8 mouse cellular contexts compared by ENCODE assay signal in the genomic region with DNA sequence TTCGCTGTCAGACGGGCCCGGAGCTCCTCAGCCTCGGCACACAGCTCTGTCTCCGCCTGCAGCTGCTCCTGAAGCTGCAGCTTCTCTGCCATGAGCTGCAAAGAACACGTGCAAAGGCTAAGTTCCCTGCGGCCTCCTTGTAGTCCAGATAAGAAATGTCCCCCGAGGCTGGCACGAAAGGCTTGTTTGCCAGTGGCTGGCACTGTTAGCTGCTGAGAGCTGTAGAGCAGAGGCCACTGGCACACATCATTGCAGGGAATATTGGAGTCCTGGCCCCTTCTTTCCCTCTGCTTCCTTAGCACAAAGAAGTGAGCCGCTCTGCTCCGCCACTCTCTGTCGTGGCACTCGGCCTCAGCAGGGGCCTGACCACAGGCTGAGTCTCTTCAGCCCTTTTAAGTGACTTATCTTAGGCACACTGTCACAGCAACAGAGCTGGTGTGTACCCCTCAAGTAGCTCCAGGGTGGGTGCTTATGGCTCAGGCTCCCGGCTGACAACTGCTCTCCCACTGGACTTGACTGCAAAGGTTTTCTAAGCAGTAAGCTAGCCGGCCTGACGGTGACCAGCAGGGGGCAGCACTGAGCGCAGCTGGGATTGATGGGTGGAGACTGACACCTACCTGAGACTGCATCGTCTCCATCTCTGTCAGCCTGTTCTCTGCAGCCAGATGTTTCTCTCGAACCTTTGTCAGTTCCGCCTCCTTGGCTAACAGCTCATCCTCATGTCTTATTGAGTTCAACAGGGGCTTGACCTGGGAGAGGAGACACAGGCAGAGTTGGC. TPM values are rescaled to one million over a fixed set of nuclear protein-coding genes. Genes with fewer than 3 reads are reported as not detected.
DNase-seq lines count a peak whose midpoint lies in the region; ATAC-seq lines count a peak whose summit lies in the region.

No protein-coding gene starts in this region.

- H3K27me3 ChIP-seq in neural tube, embryonic 15.5 days (replicated peaks): no peaks in the 10 kb centered on the region
- H3K27me3 ChIP-seq in intestine, embryonic 14.5 days (replicated peaks; ENCODE audit: control insufficient read depth, insufficient read depth, low read length): no peaks in the 10 kb centered on the region
- no peaks in the 10 kb centered on the region for H3K27me3 ChIP-seq in neural tube, embryonic 11.5 days (ENCODE audit: control insufficient read depth, insufficient read depth, low read length)

- peaks cover 84% of the 10 kb centered on the region for H3K36me3 ChIP-seq in neural tube, embryonic 15.5 days
- H3K36me3 ChIP-seq in intestine, embryonic 14.5 days (ENCODE audit: control insufficient read depth, insufficient read depth, low read length): peaks cover 98% of the 10 kb centered on the region
- peaks cover 24% of the 10 kb centered on the region for H3K36me3 ChIP-seq in neural tube, embryonic 11.5 days (ENCODE audit: control insufficient read depth, insufficient read depth, low read length)

- H3K9me3 ChIP-seq in neural tube, embryonic 15.5 days (replicated peaks): no peaks in the 10 kb centered on the region
- no peaks in the 10 kb centered on the region for H3K9me3 ChIP-seq in intestine, embryonic 14.5 days (ENCODE audit: control insufficient read depth, low read length)
- H3K9me3 ChIP-seq in neural tube, embryonic 11.5 days (ENCODE audit: control insufficient read depth, low read length): no peaks in the 10 kb centered on the region

- DNase-seq in neural tube, embryonic 10.5 days (ENCODE audit: extremely low spot score, low spot score): peak; percentile 86
- peak; percentile 82 to 89 for DNase-seq in cerebellum, adult 18-20 months
- peak; percentile 96 for DNase-seq in intestine, embryonic 14.5 days (ENCODE audit: low spot score)
- peak; percentile 86 for DNase-seq in liver
- peak; percentile 79 for DNase-seq in neural tube, embryonic 11.5 days (ENCODE audit: low spot score)
- peak; percentile 58 to 66 for DNase-seq in thymus, adult 18-20 months

- 70% methylated on average over 20 of the region's 20 CpGs for WGBS in neural tube, embryonic 15.5 days
- 66% methylated on average over 20 of the region's 20 CpGs for WGBS in intestine, embryonic 14.5 days
- WGBS in neural tube, embryonic 11.5 days: 72% methylated on average over 20 of the region's 20 CpGs

- H3K4me3 ChIP-seq in neural tube, embryonic 15.5 days (replicated peaks): no peak overlapping the region
- no peak overlapping the region for H3K4me3 ChIP-seq in intestine, embryonic 14.5 days (ENCODE audit: low read depth, low read length)
- no peak overlapping the region for H3K4me3 ChIP-seq in neural tube, embryonic 11.5 days (ENCODE audit: low read depth, low read length)

- ATAC-seq in neural tube, embryonic 15.5 days (ENCODE audit: low FRiP score): no peak
- peak; percentile 64 for ATAC-seq in frontal cortex, adult (ENCODE audit: low TSS enrichment)
- peak; percentile 39; the same call in 1 of the 2 replicates for ATAC-seq in intestine, embryonic 14.5 days (replicated peaks; ENCODE audit: low FRiP score, low TSS enrichment, low read depth)
- ATAC-seq in neural tube, embryonic 11.5 days (ENCODE audit: insufficient read depth, low FRiP score, low TSS enrichment): no peak

- H3K4me1 ChIP-seq in neural tube, embryonic 15.5 days: no peaks in the 10 kb centered on the region
- no peaks in the 10 kb centered on the region for H3K4me1 ChIP-seq in intestine, embryonic 14.5 days (replicated peaks; ENCODE audit: control insufficient read depth, insufficient read depth, low read length)
- no peaks in the 10 kb centered on the region for H3K4me1 ChIP-seq in neural tube, embryonic 11.5 days (ENCODE audit: control insufficient read depth, insufficient read depth, low read length)

- no peak overlapping the region for H3K4me2 ChIP-seq in neural tube, embryonic 15.5 days
- no peak overlapping the region for H3K4me2 ChIP-seq in intestine, embryonic 14.5 days (ENCODE audit: low read length)
- no peak overlapping the region for H3K4me2 ChIP-seq in neural tube, embryonic 11.5 days (ENCODE audit: low read depth)

- H3K9ac ChIP-seq in neural tube, embryonic 15.5 days (replicated peaks): no peak overlapping the region
- H3K9ac ChIP-seq in intestine, embryonic 14.5 days (ENCODE audit: low read length): no peak overlapping the region
- no peak overlapping the region for H3K9ac ChIP-seq in neural tube, embryonic 11.5 days (ENCODE audit: low read length)

- H3K27ac ChIP-seq in neural tube, embryonic 15.5 days (replicated peaks): no peak overlapping the region
- H3K27ac ChIP-seq in intestine, embryonic 14.5 days (ENCODE audit: low read depth): no peak overlapping the region
- no peak overlapping the region for H3K27ac ChIP-seq in neural tube, embryonic 11.5 days (ENCODE audit: low read depth, low read length)

RNA-seq across cellular contexts. Expression of gene Apol8, which starts 18.6 kb away (rescaled TPM):
- 0.19 and 0.49 TPM in 2 replicates for polyA plus RNA-seq in neural tube, embryonic 15.5 days (2015; fragmentation: Nextera tagmentation; extraction: Ambion mirVana)
- not detected in 2 replicates for polyA plus RNA-seq in intestine, embryonic 14.5 days (2014; fragmentation: Nextera tagmentation; extraction: Ambion mirVana)
- polyA plus RNA-seq in neural tube, embryonic 11.5 days (2014; fragmentation: Nextera tagmentation; extraction: Ambion mirVana): 0.08 TPM in 1 of 2 replicates, not detected in the other

RNA-seq across cellular contexts. Expression of gene Apol9b, which starts 46.5 kb away (rescaled TPM):
- polyA plus RNA-seq in neural tube, embryonic 15.5 days (2015; fragmentation: Nextera tagmentation; extraction: Ambion mirVana): 0.17 TPM in 1 of 2 replicates, not detected in the other
- 0.26 and 0.32 TPM in 2 replicates for polyA plus RNA-seq in intestine, embryonic 14.5 days (2014; fragmentation: Nextera tagmentation; extraction: Ambion mirVana)
- polyA plus RNA-seq in neural tube, embryonic 11.5 days (2014; fragmentation: Nextera tagmentation; extraction: Ambion mirVana): not detected in 2 replicates

Comparison
In these comparisons a context has a peak if more than half of its experiments do, and no peak if none do; other contexts are left out.
1. ATAC-seq: peak in frontal cortex, adult (single experiment) and intestine, embryonic 14.5 days (single experiment); none in neural tube, embryonic 15.5 days (single experiment) and neural tube, embryonic 11.5 days (single experiment).
2. Peak in every context shown above with its lines, with median percentiles within 50 percentile points of each other: DNase-seq.